Mouse (Mus musculus) forebrain, embryonic 11.5 days (tissue): Measurements from ENCODE around the gene Adig. TPM values are rescaled to one million over a fixed set of nuclear protein-coding genes. Genes with fewer than 3 reads are reported as not detected.

Experiments
- ATAC-seq: fragments of 200-750 bp; cut with Nextera tagmentation; replicated peaks from 2 replicates; pipeline ENCODE4 v1.8.0; 2017; ENCODE audit warnings: moderate TSS enrichment; ENCODE audit not compliant: low FRiP score
- DNase-seq: peaks from one replicate; pipeline ENCODE4 v3.0.0-alpha.2; 2017; ENCODE audit warnings: low spot score
- H3K27ac ChIP-seq: fragments of 300-500 bp; sonication (generic); 2 replicates; pipeline ENCODE4 v1.5.1; 2014; ENCODE audit warnings: low read depth, low read length
- H3K27me3 ChIP-seq: fragments of 300-500 bp; sonication (generic); 2 replicates; pipeline ENCODE4 v1.6.1; 2014; ENCODE audit warnings: mild to moderate bottlenecking, low read length, mixed read lengths; ENCODE audit not compliant: control insufficient read depth, insufficient read depth
- H3K36me3 ChIP-seq: fragments of 300-500 bp; sonication (generic); 2 replicates; pipeline ENCODE4 v1.6.1; 2014; ENCODE audit warnings: mild to moderate bottlenecking, low read length, moderate library complexity, mixed read lengths; ENCODE audit not compliant: control insufficient read depth, insufficient read depth
- H3K4me1 ChIP-seq: fragments of 300-500 bp; sonication (generic); replicated peaks from 2 replicates; pipeline ENCODE4 v1.6.1; 2014; ENCODE audit warnings: low read length, mixed read lengths; ENCODE audit not compliant: control insufficient read depth, insufficient read depth
- H3K4me2 ChIP-seq: fragments of 300-500 bp; sonication (generic); 2 replicates; pipeline ENCODE4 v1.6.1; 2014; ENCODE audit warnings: low read depth, mild to moderate bottlenecking, low read length, moderate library complexity, mixed read lengths; ENCODE audit not compliant: severe bottlenecking
- H3K4me3 ChIP-seq: fragments of 300-500 bp; sonication (generic); 2 replicates; pipeline ENCODE4 v1.5.1; 2014; ENCODE audit warnings: low read depth, low read length
- H3K9ac ChIP-seq: fragments of 300-500 bp; sonication (generic); 2 replicates; pipeline ENCODE4 v1.6.1; 2014; ENCODE audit warnings: low read length
- H3K9me3 ChIP-seq: fragments of 300-500 bp; sonication (generic); 2 replicates; pipeline ENCODE4 v1.6.1; 2016; ENCODE audit warnings: low read length, mixed read lengths; ENCODE audit not compliant: control insufficient read depth
- WGBS: fragments of 180-500 bp; shearing (Covaris S2); extraction: QIAGEN DNeasy Blood & Tissue Kit; methylation state at CpG from one replicate; pipeline ENCODE4 v1.1.7; 2014; 5-methylcytosine and 5-hydroxymethylcytosine counted together
- polyA plus RNA-seq: library from polyadenylated mRNA; unstranded; fragments of >200 nt; fragmentation: Nextera tagmentation; extraction: Ambion mirVana; gene quantifications from 2 replicates; pipeline ENCODE4 v1.2.1, GENCODE M21; 2014

Gene Adig
- not detected in 2 replicates for polyA plus RNA-seq

DNA sequence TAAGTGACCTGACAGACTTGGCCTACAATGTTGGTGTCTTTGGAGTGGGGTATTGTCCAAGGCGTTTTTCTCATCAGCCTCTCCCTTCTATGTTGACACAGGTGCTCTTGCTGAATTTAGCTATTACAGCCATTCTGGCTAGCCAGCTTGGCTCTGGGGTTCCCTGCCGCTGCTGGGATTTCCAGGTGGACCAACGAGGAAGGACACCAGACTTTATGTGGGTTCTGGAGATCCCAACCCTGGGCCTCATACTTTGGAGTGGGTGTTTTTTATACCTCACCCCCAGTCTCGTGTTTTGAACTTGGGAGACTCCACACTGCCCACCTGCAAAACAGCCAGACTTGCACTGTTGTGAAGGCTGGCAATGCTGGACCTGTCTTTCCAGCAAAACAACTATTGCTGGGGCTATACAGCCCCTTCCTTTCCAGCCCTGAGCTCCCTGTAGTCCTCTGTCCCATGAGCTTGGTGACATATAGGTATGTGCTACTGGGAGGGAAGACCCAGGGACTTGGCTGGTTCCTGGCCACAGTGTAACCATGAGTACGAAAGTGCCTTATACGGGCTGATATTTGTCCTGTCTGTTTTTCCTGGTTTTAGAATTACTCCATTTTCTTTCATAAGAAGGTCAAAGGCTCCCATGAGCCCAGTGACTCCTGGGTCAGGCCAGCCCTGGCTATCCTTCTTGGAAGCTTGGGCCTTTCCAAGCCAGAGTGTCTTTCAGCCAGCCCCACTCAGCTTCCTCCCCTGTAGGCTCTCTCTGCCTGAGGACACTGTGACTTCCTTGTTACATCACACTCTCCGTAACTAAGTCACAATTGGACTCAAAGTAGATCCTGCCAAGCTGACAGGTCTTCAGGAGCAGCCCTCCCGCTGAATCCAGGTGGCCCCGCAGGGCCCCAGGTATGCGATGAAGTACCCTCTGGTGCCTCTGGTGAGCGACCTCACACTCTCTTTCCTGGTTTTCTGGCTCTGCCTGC lies at the start of gene Adig:
TSS of gene Adig (plus strand) at position 777 of the 977 bp plus-strand sequence.
- Histone ChIP-seq H3K9ac (no peak within 1 kb of the TSS), H3K9me3 (no peaks in the 10 kb centered on the region), H3K4me1 (no peaks in the 10 kb centered on the region), H3K36me3 (no peaks in the 10 kb centered on the region), H3K27ac (no peak within 1 kb of the TSS), H3K4me3 (no peak within 1 kb of the TSS), H3K27me3 (no peaks in the 10 kb centered on the region), H3K4me2 (no peak within 1 kb of the TSS)
- DNase-seq (no peak), ATAC-seq (no peak)
- WGBS: 79% methylated on average over 11 of the region's 11 CpGs

DNA sequence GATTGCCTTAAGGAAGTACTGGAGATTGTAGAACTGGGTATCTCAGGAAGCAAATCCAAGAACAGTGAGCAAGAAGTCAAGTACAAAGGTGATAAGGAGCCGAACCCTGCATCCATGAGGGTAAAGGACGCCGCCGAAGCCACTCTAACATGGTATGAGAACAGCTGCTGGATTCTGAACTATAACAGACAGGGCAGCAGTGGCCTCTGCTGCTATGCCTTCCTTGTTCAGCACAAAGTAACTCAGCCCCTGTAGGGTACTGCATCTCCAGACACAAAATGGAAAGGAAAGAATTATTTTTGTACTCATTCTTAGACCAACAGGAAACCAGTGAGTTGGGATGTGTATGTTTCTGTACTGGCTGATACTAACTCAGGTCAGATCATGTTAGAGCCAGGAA lies 46.0 kb upstream of the Adig start:
- Histone ChIP-seq H3K27ac (no peak overlapping the region), H3K4me2 (no peak overlapping the region), H3K4me1 (no peaks in the 10 kb centered on the region), H3K9me3 (no peaks in the 10 kb centered on the region), H3K36me3 (peaks cover 2% of the 10 kb centered on the region; the same call in 1 of the 2 replicates), H3K9ac (no peak overlapping the region), H3K4me3 (no peak overlapping the region), H3K27me3 (no peaks in the 10 kb centered on the region)
- DNase-seq: no peak
- ATAC-seq: no peak
- WGBS: 95% methylated on average over 4 of the region's 4 CpGs

DNA sequence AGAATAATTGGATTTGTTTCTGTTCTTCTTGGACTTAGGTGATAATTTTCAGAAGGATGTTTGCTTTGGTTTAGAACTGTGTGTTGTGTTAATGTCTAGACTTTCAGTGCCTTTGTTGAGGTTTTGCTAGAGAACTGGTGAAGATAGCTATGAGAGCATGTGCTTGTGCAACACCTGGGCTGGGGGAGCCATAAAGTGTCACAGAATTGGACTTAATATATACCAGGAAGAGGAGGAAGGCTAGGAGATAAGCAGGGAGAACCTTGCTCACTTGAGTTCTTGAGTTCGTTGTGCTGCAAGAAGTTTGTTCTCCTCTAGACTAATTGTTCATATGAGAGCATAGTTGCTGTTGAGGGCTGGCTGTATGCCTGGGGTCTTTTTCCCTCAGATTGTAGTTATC lies 44.8 kb upstream of the Adig start:
- Histone ChIP-seq H3K27me3 (no peaks in the 10 kb centered on the region), H3K27ac (no peak overlapping the region), H3K9me3 (no peaks in the 10 kb centered on the region), H3K36me3 (no peaks in the 10 kb centered on the region; the same call in 1 of the 2 replicates), H3K4me2 (no peak overlapping the region), H3K9ac (no peak overlapping the region), H3K4me1 (no peaks in the 10 kb centered on the region), H3K4me3 (no peak overlapping the region)
- no peak for DNase-seq
- ATAC-seq: no peak
- 88% methylated on average over 1 of the region's 1 CpGs for WGBS

DNA sequence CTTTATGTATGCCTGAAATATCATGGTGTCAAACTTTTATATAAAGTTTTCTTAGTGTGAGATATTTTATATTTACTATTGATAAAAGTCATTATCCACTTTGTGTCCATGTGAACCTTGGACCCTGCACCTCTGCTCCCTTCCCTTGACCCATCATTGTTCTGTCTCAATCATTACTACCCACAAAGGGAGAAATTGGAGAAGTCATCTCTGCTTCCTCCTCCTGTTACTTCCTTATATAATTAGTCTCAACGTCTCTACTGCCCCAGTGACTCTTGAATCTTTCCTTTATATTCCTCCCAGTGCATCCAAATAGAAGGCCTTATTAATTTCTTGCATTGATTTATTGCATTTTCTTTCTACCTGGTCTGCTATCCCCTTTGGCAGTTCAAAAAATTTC lies 40.0 kb upstream of the Adig start:
- 91% methylated on average over 1 of the region's 1 CpGs for WGBS

DNA sequence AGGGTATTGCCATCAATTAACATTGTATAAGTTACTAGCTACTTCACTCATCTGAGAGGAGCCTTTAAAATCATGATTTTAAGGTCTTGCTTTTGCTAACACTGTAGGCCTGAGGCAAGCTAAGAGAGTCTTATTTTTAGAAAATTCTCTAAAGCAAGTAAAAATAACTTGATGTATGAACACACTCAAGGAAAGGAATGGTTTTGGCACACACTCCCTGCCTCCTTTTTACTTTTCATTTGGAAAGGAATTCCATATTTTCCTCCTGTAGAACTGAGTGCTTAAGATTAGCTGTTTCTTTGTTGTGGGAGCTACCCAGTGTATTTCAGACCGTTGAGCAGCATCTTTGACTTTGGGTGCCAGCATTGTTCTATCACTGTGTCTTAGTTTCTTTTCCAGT lies 28.3 kb upstream of the Adig start:
- Histone ChIP-seq H3K27ac (no peak overlapping the region), H3K9ac (no peak overlapping the region), H3K9me3 (no peaks in the 10 kb centered on the region), H3K36me3 (peaks cover 3% of the 10 kb centered on the region; the same call in 1 of the 2 replicates), H3K4me3 (no peak overlapping the region), H3K4me2 (no peak overlapping the region), H3K27me3 (no peaks in the 10 kb centered on the region), H3K4me1 (no peaks in the 10 kb centered on the region)
- no peak for DNase-seq
- no peak for ATAC-seq
- 98% methylated on average over 1 of the region's 1 CpGs for WGBS

More for the DNA sequence above, 40.0 kb upstream of the Adig start:
- no peak for DNase-seq
- Histone ChIP-seq H3K4me1 (no peaks in the 10 kb centered on the region), H3K9me3 (no peaks in the 10 kb centered on the region), H3K9ac (no peak overlapping the region), H3K4me2 (no peak overlapping the region), H3K27ac (no peak overlapping the region), H3K36me3 (no peaks in the 10 kb centered on the region; the same call in 1 of the 2 replicates), H3K4me3 (no peak overlapping the region), H3K27me3 (no peaks in the 10 kb centered on the region)
- no peak for ATAC-seq

DNA sequence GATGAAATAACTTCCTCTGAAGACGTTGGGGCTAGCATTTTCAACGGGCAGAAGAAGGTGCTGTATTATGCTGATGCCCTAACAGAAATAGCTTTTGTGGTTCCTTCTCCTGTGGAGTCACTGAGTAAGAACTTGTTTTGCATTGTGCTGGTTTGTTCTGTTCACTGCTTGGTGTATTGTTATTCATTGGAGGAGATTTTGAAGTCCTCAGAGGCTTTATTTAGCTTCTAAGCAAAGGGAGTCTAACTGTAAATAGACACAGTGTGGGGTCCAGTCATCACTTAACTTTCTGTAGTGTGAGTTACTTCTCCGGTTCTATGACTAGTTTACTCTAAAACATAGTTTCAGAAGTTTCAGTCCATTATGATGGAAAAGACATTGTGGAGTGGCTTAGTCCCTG lies 24.8 kb upstream of the Adig start:
- 84% methylated on average over 3 of the region's 3 CpGs for WGBS
- ATAC-seq: no peak
- H3K4me3 ChIP-seq: no peak overlapping the region
- H3K27me3 ChIP-seq: no peaks in the 10 kb centered on the region
- no peaks in the 10 kb centered on the region for H3K9me3 ChIP-seq
- no peak overlapping the region for H3K27ac ChIP-seq
- H3K36me3 ChIP-seq: peaks cover 3% of the 10 kb centered on the region; the same call in 1 of the 2 replicates
- no peak overlapping the region for H3K4me2 ChIP-seq
- H3K4me1 ChIP-seq: no peaks in the 10 kb centered on the region
- DNase-seq: no peak
- H3K9ac ChIP-seq: no peak overlapping the region

DNA sequence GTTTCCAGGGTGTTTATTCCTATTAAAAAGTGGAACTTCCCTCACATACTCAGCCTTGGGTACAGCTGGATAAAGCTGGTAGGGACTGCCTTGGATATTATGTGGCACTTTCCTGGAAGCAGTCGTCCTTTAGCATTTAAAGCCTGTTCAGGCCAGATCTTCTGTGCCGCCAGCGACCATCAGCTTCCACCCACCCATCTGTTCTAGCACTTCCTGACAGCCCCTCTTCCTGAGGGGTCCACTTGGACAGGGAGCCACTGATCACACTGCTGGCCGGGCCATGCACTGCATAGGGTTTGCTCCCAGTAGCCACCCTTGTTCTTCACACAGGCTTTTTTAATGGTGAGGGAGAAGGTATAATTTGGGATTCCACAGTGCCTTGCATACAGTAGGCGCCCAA lies 4.0 kb upstream of the Adig start:
- Histone ChIP-seq H3K36me3 (no peaks in the 10 kb centered on the region; the same call in 1 of the 2 replicates), H3K4me1 (no peaks in the 10 kb centered on the region), H3K27ac (no peak overlapping the region), H3K27me3 (no peaks in the 10 kb centered on the region), H3K4me3 (no peak overlapping the region), H3K9ac (no peak overlapping the region), H3K4me2 (no peak overlapping the region), H3K9me3 (no peaks in the 10 kb centered on the region)
- DNase-seq (no peak), ATAC-seq (no peak)
- 88% methylated on average over 5 of the region's 5 CpGs for WGBS

GRCm38 (mm10) chr2:158503226-158503625 lies 814 bp downstream of the Adig start:
- H3K4me1 ChIP-seq: no peaks in the 10 kb centered on the region
- H3K27me3 ChIP-seq: no peaks in the 10 kb centered on the region
- H3K9ac ChIP-seq: no peak overlapping the region
- ATAC-seq: no peak
- 89% methylated on average over 7 of the region's 7 CpGs for WGBS
- no peak overlapping the region for H3K4me3 ChIP-seq
- no peaks in the 10 kb centered on the region for H3K36me3 ChIP-seq
- no peaks in the 10 kb centered on the region for H3K9me3 ChIP-seq
- H3K4me2 ChIP-seq: no peak overlapping the region
- no peak for DNase-seq
- H3K27ac ChIP-seq: no peak overlapping the region
